In the genomic region with DNA sequence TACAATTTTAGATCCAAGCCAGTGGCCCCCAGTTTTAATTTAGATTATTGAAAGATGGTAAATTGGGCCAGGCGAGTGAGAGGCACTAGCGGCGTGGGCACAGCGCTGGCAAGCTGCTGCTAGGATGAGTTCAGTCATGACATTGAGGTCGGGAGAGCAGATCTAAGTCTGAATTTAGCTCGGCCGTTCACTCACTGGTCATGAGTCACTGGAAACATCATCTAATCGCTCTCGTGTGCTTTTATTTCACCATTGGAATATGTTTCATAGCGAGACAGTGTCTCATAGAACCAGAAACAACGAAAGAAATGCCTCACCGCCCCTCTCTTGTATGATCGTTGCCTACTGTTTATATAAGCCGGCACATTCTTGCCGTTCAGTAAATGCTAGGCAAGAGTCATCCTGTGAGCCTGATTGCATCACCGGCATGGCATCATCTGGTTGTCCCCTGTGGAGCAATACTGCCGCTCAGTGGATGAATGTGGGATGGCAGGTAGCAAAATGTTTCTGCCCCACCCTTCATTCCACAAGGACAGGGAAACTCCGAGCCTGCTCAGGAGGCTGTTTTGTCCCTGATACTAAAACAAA, we compare ENCODE assay signal across 8 mouse cellular contexts.
DNase-seq lines count a peak whose midpoint lies in the region; ATAC-seq and TF ChIP-seq lines count a peak whose summit lies in the region.

No protein-coding gene starts in this region.

- ATAC-seq in lung, embryonic 15.5 days (ENCODE audit: borderline replicate concordance, extremely low read depth, low FRiP score, low TSS enrichment) = peak; percentile 80; the same call in 1 of the 2 replicates

- H3K27me3 ChIP-seq in hindbrain, embryonic 10.5 days (ENCODE audit: insufficient read depth, poor library complexity, severe bottlenecking) = peaks cover 21% of the 10 kb centered on the region
- no peaks in the 10 kb centered on the region for H3K27me3 ChIP-seq in lung, embryonic 15.5 days
- no peaks in the 10 kb centered on the region for H3K27me3 ChIP-seq in thymus, adult 2 months (ENCODE audit: control insufficient read depth, insufficient read depth, low read length)

- peak; percentile 82; the same call in 1 of the 2 replicates for TF ChIP-seq CTCF in thymus, adult 2 months (IDR thresholded peaks at IDR 0.05; ENCODE audit: borderline replicate concordance, control insufficient read depth, extremely low read depth, insufficient read depth, low read length, poor library complexity)

- H3K27ac ChIP-seq in hindbrain, embryonic 10.5 days = peak overlapping the region; percentile 53; the same call in 1 of the 2 replicates
- no peak overlapping the region for H3K27ac ChIP-seq in lung, embryonic 15.5 days
- no peak overlapping the region for H3K27ac ChIP-seq in thymus, adult 2 months (ENCODE audit: control insufficient read depth, insufficient read depth, low read length)

- H3K36me3 ChIP-seq in hindbrain, embryonic 10.5 days = no peaks in the 10 kb centered on the region
- no peaks in the 10 kb centered on the region for H3K36me3 ChIP-seq in lung, embryonic 15.5 days
- H3K36me3 ChIP-seq in thymus, adult 2 months (ENCODE audit: control insufficient read depth, insufficient read depth, low read length) = no peaks in the 10 kb centered on the region

- WGBS in hindbrain, embryonic 10.5 days = 11% methylated on average over 18 of the region's 18 CpGs
- WGBS in lung, embryonic 15.5 days = 9% methylated on average over 18 of the region's 18 CpGs
- WGBS in thymus, adult 2 months = 40% methylated on average over 18 of the region's 18 CpGs

- peak overlapping the region; percentile 35 for H3K4me3 ChIP-seq in hindbrain, embryonic 10.5 days
- H3K4me3 ChIP-seq in lung, embryonic 15.5 days = peak overlapping the region; percentile 25
- no peak overlapping the region for H3K4me3 ChIP-seq in thymus, adult 2 months (ENCODE audit: control insufficient read depth, insufficient read depth, low read length)

- H3K9ac ChIP-seq in lung, embryonic 15.5 days = peak overlapping the region; percentile 19; the same call in 1 of the 2 replicates

- H3K9me3 ChIP-seq in hindbrain, embryonic 10.5 days = no peaks in the 10 kb centered on the region
- no peaks in the 10 kb centered on the region for H3K9me3 ChIP-seq in lung, embryonic 15.5 days

- no peak for TF ChIP-seq POLR2A in thymus, adult 2 months (IDR thresholded peaks at IDR 0.05; ENCODE audit: control insufficient read depth, extremely low read depth, insufficient read depth, low read length, poor library complexity)

- H3K4me1 ChIP-seq in hindbrain, embryonic 10.5 days (replicated peaks) = peaks cover 19% of the 10 kb centered on the region
- H3K4me1 ChIP-seq in lung, embryonic 15.5 days = peaks cover 14% of the 10 kb centered on the region
- no peaks in the 10 kb centered on the region for H3K4me1 ChIP-seq in thymus, adult 2 months (replicated peaks; ENCODE audit: control insufficient read depth, insufficient read depth, low read length)

- H3K4me2 ChIP-seq in lung, embryonic 15.5 days = peak overlapping the region; percentile 59

- peak; percentile 93 for DNase-seq in Muller cell, postnatal 12 days (ENCODE audit: inconsistent ontology term)
- DNase-seq in cerebellum, adult 9-11 months = peak; percentile 91
- DNase-seq in frontal cortex, adult 2 months (ENCODE audit: extremely low spot score in 1 of 2, low spot score in 1 of 2) = peak; percentile 87 to 99
- peak; percentile 91 for DNase-seq in hindbrain, embryonic 10.5 days (ENCODE audit: low spot score)
- DNase-seq in layer of hippocampus, adult 9-10 months (ENCODE audit: low spot score) = peak; percentile 98
- peak; percentile 69 for DNase-seq in ovary, adult 18-20 months (ENCODE audit: low spot score)
- DNase-seq in thymus, adult 2 months = peak; percentile 91
